Mouse (Mus musculus) thymus, adult 2 months (tissue): ENCODE data around the gene 2010111I01Rik.

Source experiments
- CTCF ChIP-seq: fragments of 200-500 bp; IDR thresholded peaks from 2 replicates; pipeline ENCODE4 v1.5.1; 2012; ENCODE audit warnings: mild to moderate bottlenecking, control low read depth, low read length, moderate library complexity, borderline replicate concordance; ENCODE audit not compliant: control insufficient read depth, poor library complexity, insufficient read depth; ENCODE audit errors: extremely low read depth
- POLR2A ChIP-seq: fragments of 200-500 bp; IDR thresholded peaks from 2 replicates; pipeline ENCODE4 v1.6.1; 2012; ENCODE audit warnings: mild to moderate bottlenecking, low read length, control low read depth, moderate library complexity; ENCODE audit not compliant: control insufficient read depth, poor library complexity, insufficient read depth; ENCODE audit errors: extremely low read depth

DNA sequence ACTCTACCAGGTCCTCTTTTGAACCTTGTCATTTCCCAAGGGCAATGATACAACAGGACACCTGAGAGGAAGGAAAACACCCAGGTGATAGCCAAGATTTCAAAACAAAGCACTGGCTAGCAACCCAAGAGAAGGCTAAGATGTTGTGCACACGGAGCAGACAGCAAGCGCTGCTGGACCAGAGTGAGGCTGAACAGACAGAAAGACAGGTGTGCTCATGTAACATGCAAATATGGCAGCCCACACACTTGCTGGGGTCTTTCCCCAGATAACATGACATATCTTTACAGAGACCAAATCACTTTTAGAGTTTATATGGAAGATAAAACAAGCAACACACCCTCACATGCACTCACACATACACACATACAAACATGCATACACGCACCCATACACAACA lies 379.8 kb downstream of the 2010111I01Rik start:
- TF ChIP-seq POLR2A = no peak
- no peak for TF ChIP-seq CTCF
